In genomic region chrX:6320621-6321020, GRCm38 (mm10) we compare ENCODE assay signal across 17 mouse cellular contexts. TPM values are rescaled to one million over a fixed set of nuclear protein-coding genes. Genes with fewer than 3 reads are reported as not detected.
"Had no signal": no experiment of that assay in that cellular context is flagged by ENCODE, and none has a peak within 500 bp of the region (broad histone marks: within the 10 kb centered on the region; RNA-seq: fewer than 3 reads in every experiment).

Gene Bmp15 (minus strand): TSS chrX:6320721.

- H3K9me3 ChIP-seq: limb, embryonic 13.5 days; liver, embryonic 13.5 days had no signal

- DNase-seq: left cerebral cortex, postnatal 4 days; liver, embryonic 13.5 days; lung, adult 2 months; lung, postnatal 14 days; lung, postnatal 4 days; midbrain, embryonic 14.5 days; thymus, adult 18-20 months; thymus, postnatal 36 days had no signal

- H3K27me3 ChIP-seq: limb, embryonic 13.5 days; liver, embryonic 13.5 days had no signal

- H3K4me1 ChIP-seq: limb, embryonic 13.5 days; liver, embryonic 13.5 days had no signal

- H3K4me3 ChIP-seq: limb, embryonic 13.5 days; liver, embryonic 13.5 days had no signal

- H3K27ac ChIP-seq: limb, embryonic 13.5 days; liver, embryonic 13.5 days had no signal

- H3K9ac ChIP-seq: limb, embryonic 13.5 days; liver, embryonic 13.5 days had no signal

- H3K36me3 ChIP-seq: limb, embryonic 13.5 days; liver, embryonic 13.5 days had no signal

- ATAC-seq: intestine, postnatal 0 days had no signal

- H3K4me2 ChIP-seq: limb, embryonic 13.5 days; liver, embryonic 13.5 days; midbrain, embryonic 11.5 days had no signal

RNA-seq across cellular contexts. Expression of gene Bmp15, which starts in this region (rescaled TPM):
- polyA plus RNA-seq: liver, adult 2 months; liver, embryonic 13.5 days; liver, embryonic 16.5 days; midbrain, embryonic 11.5 days; neural tube, embryonic 11.5 days; small intestine, adult 2 months; spleen, adult 2 months; stomach, embryonic 16.5 days had no signal
